Mouse (Mus musculus): ENCODE measurements around the gene Tor2a. TPM values are rescaled to one million over a fixed set of nuclear protein-coding genes. Genes with fewer than 3 reads are reported as not detected.
A peak's percentile ranks its signal among the peaks of the same experiment; 100 is the strongest.

Gene Tor2a
- polyA plus RNA-seq, 1 experiment from 2014 or later, result 74.9 TPM

- Histone ChIP-seq H3K9me3 (replicated peaks; ENCODE audit: low read length) (no peaks in the 10 kb centered on the region), H3K4me2 (ENCODE audit: low read length) (peak overlapping the region; percentile 83), H3K4me1 (replicated peaks; ENCODE audit: insufficient read depth, low read length) (peaks cover 4% of the 10 kb centered on the region), H3K4me3 (replicated peaks; ENCODE audit: low read depth, low read length) (peak overlapping the region; percentile 40), H3K27ac (no peak overlapping the region), H3K9ac (ENCODE audit: low read depth, low read length) (peak overlapping the region; percentile 13; the same call in 1 of the 2 replicates), H3K27me3 (ENCODE audit: insufficient read depth, low read length) (no peaks in the 10 kb centered on the region; the same call in 1 of the 2 replicates), H3K36me3 (ENCODE audit: insufficient read depth, low read length) (no peaks in the 10 kb centered on the region)
- no peak for DNase-seq (ENCODE audit: low spot score)
- 25% methylated on average over 22 of the region's 22 CpGs for WGBS
- ATAC-seq (replicated peaks; ENCODE audit: low FRiP score, low read depth), result 0 out of 2 replicates have a peak, but pooled peaks have one; percentile 11
- no peak for TF ChIP-seq CTCF (IDR thresholded peaks at IDR 0.05; ENCODE audit: low read depth)
Measured at GRCm38 (mm10) chr2:32776192-32776591, 19.2 kb downstream of the Tor2a start.

GRCm38 (mm10) chr2:32778081-32778480, 21.0 kb downstream of the Tor2a start:
- no peak for DNase-seq (ENCODE audit: low spot score)
- Histone ChIP-seq H3K27ac (no peak overlapping the region), H3K27me3 (ENCODE audit: insufficient read depth, low read length) (no peaks in the 10 kb centered on the region; the same call in 1 of the 2 replicates), H3K36me3 (ENCODE audit: insufficient read depth, low read length) (no peaks in the 10 kb centered on the region), H3K4me3 (replicated peaks; ENCODE audit: low read depth, low read length) (no peak overlapping the region), H3K9me3 (replicated peaks; ENCODE audit: low read length) (no peaks in the 10 kb centered on the region), H3K4me1 (replicated peaks; ENCODE audit: insufficient read depth, low read length) (peaks cover 4% of the 10 kb centered on the region), H3K9ac (ENCODE audit: low read depth, low read length) (no peak overlapping the region), H3K4me2 (ENCODE audit: low read length) (no peak overlapping the region)
- 91% methylated on average over 6 of the region's 6 CpGs for WGBS
- no peak for TF ChIP-seq CTCF (IDR thresholded peaks at IDR 0.05; ENCODE audit: low read depth)
- ATAC-seq (replicated peaks; ENCODE audit: low FRiP score, low read depth), result no peak

- WGBS, result 20% methylated on average over 8 of the region's 8 CpGs
- TF ChIP-seq CTCF (IDR thresholded peaks at IDR 0.05; ENCODE audit: low read depth), result peak; percentile 86
- Histone ChIP-seq H3K9ac (ENCODE audit: low read depth, low read length) (no peak overlapping the region), H3K4me2 (ENCODE audit: low read length) (no peak overlapping the region), H3K4me1 (replicated peaks; ENCODE audit: insufficient read depth, low read length) (peaks cover 4% of the 10 kb centered on the region), H3K27ac (no peak overlapping the region), H3K27me3 (ENCODE audit: insufficient read depth, low read length) (no peaks in the 10 kb centered on the region; the same call in 1 of the 2 replicates), H3K36me3 (ENCODE audit: insufficient read depth, low read length) (no peaks in the 10 kb centered on the region), H3K9me3 (replicated peaks; ENCODE audit: low read length) (no peaks in the 10 kb centered on the region), H3K4me3 (replicated peaks; ENCODE audit: low read depth, low read length) (no peak overlapping the region)
- DNase-seq (ENCODE audit: low spot score), result peak; percentile 86
- ATAC-seq (replicated peaks; ENCODE audit: low FRiP score, low read depth), result no peak
Measured at GRCm38 (mm10) chr2:32779131-32779530, 22.1 kb downstream of the Tor2a start.

GRCm38 (mm10) chr2:32779714-32780113, 22.7 kb downstream of the Tor2a start:
- ATAC-seq (replicated peaks; ENCODE audit: low FRiP score, low read depth), result no peak
- TF ChIP-seq CTCF (IDR thresholded peaks at IDR 0.05; ENCODE audit: low read depth), result no peak
- WGBS, result 93% methylated on average over 6 of the region's 6 CpGs
- no peak overlapping the region for H3K27ac ChIP-seq
- no peaks in the 10 kb centered on the region for H3K36me3 ChIP-seq (ENCODE audit: insufficient read depth, low read length)
- no peak for DNase-seq (ENCODE audit: low spot score)
- H3K4me1 ChIP-seq (replicated peaks; ENCODE audit: insufficient read depth, low read length), result peaks cover 4% of the 10 kb centered on the region
- no peaks in the 10 kb centered on the region for H3K9me3 ChIP-seq (replicated peaks; ENCODE audit: low read length)
- H3K4me2 ChIP-seq (ENCODE audit: low read length), result no peak overlapping the region
- H3K4me3 ChIP-seq (replicated peaks; ENCODE audit: low read depth, low read length), result no peak overlapping the region
- H3K9ac ChIP-seq (ENCODE audit: low read depth, low read length), result no peak overlapping the region
- H3K27me3 ChIP-seq (ENCODE audit: insufficient read depth, low read length), result no peaks in the 10 kb centered on the region; the same call in 1 of the 2 replicates

GRCm38 (mm10) chr2:32781710-32782109, 24.7 kb downstream of the Tor2a start:
- no peaks in the 10 kb centered on the region for H3K9me3 ChIP-seq (replicated peaks; ENCODE audit: low read length)
- H3K4me2 ChIP-seq (ENCODE audit: low read length), result no peak overlapping the region
- H3K27me3 ChIP-seq (ENCODE audit: insufficient read depth, low read length), result no peaks in the 10 kb centered on the region
- no peaks in the 10 kb centered on the region for H3K36me3 ChIP-seq (ENCODE audit: insufficient read depth, low read length)
- DNase-seq (ENCODE audit: low spot score), result no peak
- H3K27ac ChIP-seq, result no peak overlapping the region
- no peak overlapping the region for H3K9ac ChIP-seq (ENCODE audit: low read depth, low read length)
- ATAC-seq (replicated peaks; ENCODE audit: low FRiP score, low read depth), result no peak
- no peak overlapping the region for H3K4me3 ChIP-seq (replicated peaks; ENCODE audit: low read depth, low read length)
- H3K4me1 ChIP-seq (replicated peaks; ENCODE audit: insufficient read depth, low read length), result no peaks in the 10 kb centered on the region
- WGBS, result 75% methylated on average over 6 of the region's 6 CpGs
- no peak for TF ChIP-seq CTCF (IDR thresholded peaks at IDR 0.05; ENCODE audit: low read depth)

GRCm38 (mm10) chr2:32784048-32784681, 27.1 kb downstream of the Tor2a start, which contains the start of gene Cfap157:
Gene Cfap157 (minus strand): TSS chr2:32784428.
- WGBS, result 56% methylated on average over 4 of the region's 4 CpGs
- Histone ChIP-seq H3K27ac (no peak within 1 kb of the TSS), H3K4me1 (replicated peaks; ENCODE audit: insufficient read depth, low read length) (no peaks in the 10 kb centered on the region), H3K4me3 (replicated peaks; ENCODE audit: low read depth, low read length) (no peak within 1 kb of the TSS), H3K9ac (ENCODE audit: low read depth, low read length) (peak within 1 kb of the TSS; percentile 40; the same call in 1 of the 2 replicates), H3K27me3 (ENCODE audit: insufficient read depth, low read length) (no peaks in the 10 kb centered on the region), H3K36me3 (ENCODE audit: insufficient read depth, low read length) (no peaks in the 10 kb centered on the region), H3K9me3 (replicated peaks; ENCODE audit: low read length) (no peaks in the 10 kb centered on the region), H3K4me2 (ENCODE audit: low read length) (no peak within 1 kb of the TSS)
- ATAC-seq (replicated peaks; ENCODE audit: low FRiP score, low read depth), result no peak
- DNase-seq (ENCODE audit: low spot score), result peak; percentile 79
- no peak for TF ChIP-seq CTCF (IDR thresholded peaks at IDR 0.05; ENCODE audit: low read depth)

All from kidney, postnatal 0 days (tissue).